Mouse (Mus musculus) common myeloid progenitor, adult 5-6 weeks (primary cell): ENCODE measurements around the gene Fndc7. TPM values are rescaled to one million over a fixed set of nuclear protein-coding genes. Genes with fewer than 3 reads are reported as not detected.

Source experiments
- ATAC-seq: replicated peaks from 2 replicates; pipeline ENCODE4 v1.8.0; 2016; ENCODE audit warnings: low read depth, mild to moderate bottlenecking, moderate TSS enrichment, inconsistent platforms; ENCODE audit not compliant: poor library complexity, severe bottlenecking
- total RNA-seq: library from RNA; stranded (forward); fragments of 200-1000, 187-1606 nt; gene quantifications from 2 replicates; pipeline ENCODE4 v1.2.3, GENCODE M21; 2017

Gene Fndc7
- total RNA-seq: 0.37 TPM in 1 of 2 replicates, not detected in the other

GRCm38 (mm10) chr3:108889908-108890307 lies at the start of gene Fndc7:
Gene Fndc7 (minus strand): TSS chr3:108890008.
- ATAC-seq: no peak

GRCm38 (mm10) chr3:108939573-108939972 lies 49.8 kb upstream of the Fndc7 start, which contains the start of gene Henmt1:
Gene Henmt1 (plus strand): TSS chr3:108939873.
- no peak for ATAC-seq

GRCm38 (mm10) chr3:108938691-108939090 lies 48.9 kb upstream of the Fndc7 start:
- no peak for ATAC-seq

- no peak for ATAC-seq
Observed at GRCm38 (mm10) chr3:108933557-108933956, 43.7 kb upstream of the Fndc7 start.

- ATAC-seq: no peak
Observed at GRCm38 (mm10) chr3:108926308-108926707, 36.5 kb upstream of the Fndc7 start.

- ATAC-seq: no peak
Observed at GRCm38 (mm10) chr3:108925677-108926076, 35.9 kb upstream of the Fndc7 start.

DNA sequence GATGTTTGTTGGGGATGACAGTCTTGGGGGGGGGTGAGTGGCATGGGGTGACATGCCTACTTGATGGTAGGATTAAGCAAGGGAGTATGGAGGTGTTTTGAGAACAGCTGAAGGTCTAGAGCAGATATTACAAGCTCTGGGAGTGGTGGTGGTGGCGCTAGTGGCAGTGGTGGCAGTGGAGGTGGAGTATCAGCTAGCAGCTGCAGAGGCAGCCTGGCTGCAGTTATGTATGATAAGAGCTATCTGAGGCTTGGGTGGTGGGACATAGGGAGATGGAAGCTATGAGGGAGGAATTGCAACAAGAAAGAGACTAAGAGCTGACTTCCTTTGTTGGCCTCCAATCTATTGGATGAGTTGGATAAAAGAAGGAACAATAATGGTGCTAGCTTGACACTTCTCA lies 32.0 kb upstream of the Fndc7 start:
- peak; percentile 62 for ATAC-seq

GRCm38 (mm10) chr3:108920442-108921070 lies 30.7 kb upstream of the Fndc7 start:
- no peak for ATAC-seq

DNA sequence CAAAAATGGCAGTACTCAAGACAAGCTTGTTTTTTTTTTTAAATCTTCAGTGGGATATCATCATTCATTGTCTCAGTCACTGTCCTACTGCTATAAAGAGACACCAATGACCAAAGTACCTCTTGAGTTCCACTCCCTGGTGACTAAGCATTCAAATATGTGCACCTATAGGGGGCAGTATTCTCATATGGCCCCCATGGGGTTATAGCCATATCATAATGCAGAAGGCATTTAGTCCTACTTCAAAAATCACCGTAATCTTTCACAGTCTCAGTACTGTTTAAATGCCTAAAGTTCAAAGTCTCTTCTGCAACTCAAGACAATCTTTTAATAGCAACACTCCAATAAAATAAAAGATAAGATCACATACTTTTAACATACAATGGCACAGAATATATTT lies 29.0 kb upstream of the Fndc7 start:
- no peak for ATAC-seq

GRCm38 (mm10) chr3:108917986-108918385 lies 28.2 kb upstream of the Fndc7 start:
- ATAC-seq: no peak

GRCm38 (mm10) chr3:108916857-108917256 lies 27.0 kb upstream of the Fndc7 start:
- ATAC-seq: no peak

- ATAC-seq: no peak
Observed at GRCm38 (mm10) chr3:108915999-108916398, 26.2 kb upstream of the Fndc7 start.

DNA sequence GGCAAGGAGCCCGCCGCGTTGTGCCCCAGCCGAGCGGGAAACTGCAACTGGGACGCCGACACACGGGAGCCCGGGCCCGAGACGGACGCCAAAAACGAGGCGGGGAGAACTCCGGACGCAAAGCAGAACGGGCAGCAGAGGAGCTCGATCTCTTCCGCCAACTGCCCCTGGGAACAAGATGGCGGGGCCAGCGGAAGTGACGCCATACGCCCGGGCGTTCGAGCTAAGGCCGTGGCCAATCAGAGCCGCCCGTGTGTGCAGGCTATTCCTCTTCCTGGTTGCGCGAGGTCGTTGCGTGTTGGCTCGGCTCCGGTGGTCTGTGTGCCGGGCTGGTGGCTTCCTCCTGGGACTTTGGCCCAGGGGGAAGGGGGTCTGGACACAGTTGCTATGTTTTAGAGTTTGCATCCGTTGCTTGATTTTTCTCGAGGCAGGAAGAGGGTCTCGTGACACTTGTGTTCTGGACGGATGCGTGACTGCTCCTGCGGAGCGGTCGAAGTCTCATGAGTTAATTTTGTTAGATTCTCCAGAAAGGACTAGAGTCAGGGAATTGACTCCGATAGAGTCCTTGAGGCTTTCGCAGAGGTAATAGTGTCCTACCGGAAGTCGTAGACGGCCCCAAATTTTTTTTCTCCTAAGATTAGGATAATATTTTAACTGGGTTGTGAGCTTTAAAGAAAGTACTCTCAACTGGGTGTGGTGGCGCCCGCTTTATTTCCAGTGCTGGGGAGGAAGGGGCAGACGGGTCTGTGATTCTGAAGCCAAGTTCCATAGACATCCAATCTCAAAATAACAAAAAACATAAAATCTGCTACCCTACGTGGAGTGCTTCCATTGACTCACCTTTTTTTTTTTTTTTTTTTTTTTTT lies 22.0 kb upstream of the Fndc7 start, which contains the start of gene Prpf38b:
Prpf38b (minus strand) TSS at position 180 of the 866 bp plus-strand sequence.
- peak; percentile 93 for ATAC-seq

GRCm38 (mm10) chr3:108911081-108911547 lies 21.3 kb upstream of the Fndc7 start:
- ATAC-seq: peak; percentile 67

GRCm38 (mm10) chr3:108910303-108911080 lies 20.7 kb upstream of the Fndc7 start:
- ATAC-seq: no peak

DNA sequence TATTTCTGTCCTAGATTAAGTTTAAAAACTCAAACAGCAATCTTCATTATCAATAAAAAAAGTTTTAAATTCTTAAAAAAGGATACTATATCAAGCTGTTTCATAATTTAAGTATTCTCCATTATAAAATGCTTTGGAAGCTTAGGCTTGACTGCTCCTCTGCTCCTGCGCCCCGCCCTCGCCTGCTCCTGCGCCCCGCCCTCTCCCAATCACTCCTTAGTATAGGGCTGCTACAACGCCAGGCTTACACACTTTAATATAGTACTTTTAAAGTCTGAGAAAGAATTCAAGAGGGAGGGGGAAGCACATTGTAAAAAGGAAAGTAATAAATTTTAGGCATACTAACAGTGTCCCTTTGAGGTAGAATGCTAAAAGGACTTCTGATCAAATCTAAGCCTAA lies 13.1 kb upstream of the Fndc7 start:
- no peak for ATAC-seq

GRCm38 (mm10) chr3:108902038-108902437 lies 12.2 kb upstream of the Fndc7 start:
- no peak for ATAC-seq

DNA sequence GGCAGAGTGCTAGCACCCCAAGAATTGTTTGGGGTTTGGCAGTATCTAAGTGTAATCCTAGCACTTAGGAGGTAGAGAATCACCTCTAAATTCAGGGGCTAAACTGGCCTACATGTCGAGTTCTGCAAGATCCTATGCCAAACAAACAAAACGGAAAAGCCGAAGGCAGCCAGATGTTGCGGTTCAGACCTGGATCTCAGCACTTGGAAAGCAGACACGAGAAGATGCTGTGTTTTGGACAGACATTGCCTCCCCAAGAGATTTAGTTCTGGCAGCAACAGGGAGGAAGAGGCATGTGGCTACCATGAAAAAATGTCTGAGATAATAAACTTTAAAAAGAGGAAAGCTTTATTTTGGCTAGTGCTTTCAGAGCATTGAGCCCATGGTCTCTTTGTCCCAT lies 10.9 kb upstream of the Fndc7 start:
- ATAC-seq: no peak

DNA sequence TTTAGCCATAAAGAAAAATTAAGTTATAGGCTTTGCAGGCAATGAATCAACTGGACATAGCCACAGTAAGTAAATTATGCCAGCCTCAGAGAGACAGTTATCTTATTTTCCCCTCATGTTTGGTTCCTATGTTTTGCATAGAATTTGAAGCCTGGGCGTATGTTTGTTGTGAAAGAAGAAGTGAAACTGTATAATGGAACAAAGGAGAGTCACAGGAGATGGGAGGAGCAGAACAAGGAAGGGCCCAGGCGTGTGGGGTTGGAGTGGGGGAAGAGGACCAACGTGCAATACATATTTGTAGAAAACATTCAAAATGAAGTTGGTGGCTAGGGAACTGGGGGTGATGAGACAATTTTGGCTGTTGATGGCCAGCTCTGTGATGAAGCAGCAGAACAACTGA lies 10.3 kb upstream of the Fndc7 start:
- ATAC-seq: peak; percentile 94

GRCm38 (mm10) chr3:108898640-108899039 lies 8.8 kb upstream of the Fndc7 start:
- ATAC-seq: no peak
